Mouse (Mus musculus) kidney, postnatal 25 days (tissue): ENCODE data around the gene Otud5.
"Not testable (repeated sequence)": the region's sequence is repeated elsewhere in the genome, so short reads cannot be mapped to it uniquely, and the experiment has no call there.

Experiments used
- DNase-seq, 2 experiments: peaks; one replicate each; pipeline ENCODE4 v3.0.0; 2021; ENCODE audit warnings: mixed read lengths in 2 of 2

Otud5 gene

GRCm38 (mm10) chrX:7883841-7884567 is 42.8 kb downstream of the Otud5 start, which contains the start of gene Slc35a2:
Gene Slc35a2, plus strand, starts transcription at chrX:7884028.
- DNase-seq, result peak; percentile 88 to 96

- no peak for DNase-seq
These were observed 57.0 kb downstream of the Otud5 start for GRCm38 (mm10) chrX:7898211-7898610.

- peak; percentile 92 to 96 for DNase-seq
These were observed 58.0 kb downstream of the Otud5 start, which contains the start of the genes Pqbp1 and Timm17b for GRCm38 (mm10) chrX:7898880-7899874. Gene Pqbp1, minus strand, starts transcription at chrX:7899269. Gene Timm17b, plus strand, starts transcription at chrX:7899357.

- DNase-seq, result no peak
These were observed 63.3 kb downstream of the Otud5 start for GRCm38 (mm10) chrX:7904441-7904840.

- DNase-seq, result no peak
These were observed 66.6 kb downstream of the Otud5 start, which contains the start of gene Gm10491 for GRCm38 (mm10) chrX:7907735-7908134. Gene Gm10491, minus strand, starts transcription at chrX:7907835.

- DNase-seq, result not testable (repeated sequence)
These were observed 68.1 kb downstream of the Otud5 start, which contains the start of gene Gm10490 for GRCm38 (mm10) chrX:7909242-7909641. Gene Gm10490, plus strand, starts transcription at chrX:7909542.

GRCm38 (mm10) chrX:7910473-7910872 is 69.3 kb downstream of the Otud5 start:
- no peak for DNase-seq

- DNase-seq, result peak in 1 of 2 experiments; percentile 34
These were observed 74.5 kb downstream of the Otud5 start for GRCm38 (mm10) chrX:7915669-7916068.

- DNase-seq, result not testable (repeated sequence)
These were observed 76.8 kb downstream of the Otud5 start for GRCm38 (mm10) chrX:7917960-7918359.

- DNase-seq, result no peak
These were observed 78.6 kb downstream of the Otud5 start, which contains the start of gene Pcsk1n for GRCm38 (mm10) chrX:7919601-7920383. Gene Pcsk1n, plus strand, starts transcription at chrX:7919822.

- no peak for DNase-seq
These were observed 80.9 kb downstream of the Otud5 start for GRCm38 (mm10) chrX:7922032-7922431.
